ENCODE assay signal across 24 mouse cellular contexts in genomic region chr11:3114403-3114802, GRCm38 (mm10).
DNase-seq lines count a peak whose midpoint lies in the region; ATAC-seq and TF ChIP-seq lines count a peak whose summit lies in the region.
"Had no signal": no experiment of that assay in that cellular context is flagged by ENCODE, and none has a peak within 500 bp of the region (broad histone marks: within the 10 kb centered on the region; RNA-seq: fewer than 3 reads in every experiment).

No protein-coding gene starts in this region.

- TF ChIP-seq CTCF in MEL (IDR thresholded peaks at IDR 0.05 in 2 of 3, conservative IDR thresholded peaks at IDR 0.05 in 1 of 3; ENCODE audit: control insufficient read depth in 1 of 3, insufficient read depth in 1 of 3, low read depth in 2 of 3, low read length in 3 of 3, poor library complexity in 1 of 3, severe bottlenecking in 1 of 3), result no peak

- H3K9ac ChIP-seq in MEL (ENCODE audit: control insufficient read depth, low read depth, low read length, poor library complexity, severe bottlenecking), result no peak overlapping the region
- H3K9ac ChIP-seq: embryonic facial prominence, embryonic 12.5 days; forebrain, embryonic 13.5 days; forebrain, embryonic 15.5 days; forebrain, postnatal 0 days had no signal

- TF ChIP-seq POLR2A in MEL (IDR thresholded peaks at IDR 0.05; ENCODE audit: control insufficient read depth in 1 of 2, insufficient read depth in 1 of 2, low read depth in 1 of 2, low read length in 2 of 2, poor library complexity in 1 of 2), result no peak

- no peaks in the 10 kb centered on the region for H3K4me1 ChIP-seq in MEL (ENCODE audit: control insufficient read depth in 1 of 2, insufficient read depth in 2 of 2, low read length in 2 of 2)
- H3K4me1 ChIP-seq: embryonic facial prominence, embryonic 10.5 days; embryonic facial prominence, embryonic 12.5 days; forebrain, embryonic 13.5 days; forebrain, embryonic 15.5 days had no signal

- H3K27ac ChIP-seq in MEL (ENCODE audit: control insufficient read depth, low read depth, low read length), result no peak overlapping the region
- H3K27ac ChIP-seq: embryonic facial prominence, embryonic 10.5 days; embryonic facial prominence, embryonic 12.5 days; forebrain, embryonic 13.5 days; forebrain, embryonic 15.5 days had no signal

- ATAC-seq in megakaryocyte progenitor cell, adult 5-6 weeks (replicated peaks; ENCODE audit: poor library complexity), result peak; percentile 50; the same call in 1 of the 2 replicates
- ATAC-seq in monocyte, adult 5-6 weeks (replicated peaks; ENCODE audit: insufficient number of reproducible peaks, low FRiP score, low TSS enrichment, poor library complexity, severe bottlenecking), result peak; percentile 87
- ATAC-seq: CD4-positive, CD25-positive, alpha-beta regulatory T cell, adult 4 months; forebrain, embryonic 13.5 days; forebrain, embryonic 15.5 days; forebrain, postnatal 0 days had no signal

- H3K36me3 ChIP-seq in MEL (ENCODE audit: control insufficient read depth in 1 of 2, insufficient read depth in 2 of 2, low read length in 2 of 2), result no peaks in the 10 kb centered on the region
- H3K36me3 ChIP-seq: embryonic facial prominence, embryonic 10.5 days; embryonic facial prominence, embryonic 12.5 days; forebrain, embryonic 15.5 days; G1E had no signal

- H3K27me3 ChIP-seq in MEL (ENCODE audit: control insufficient read depth in 1 of 2, insufficient read depth in 2 of 2, low read length in 2 of 2), result no peaks in the 10 kb centered on the region
- H3K27me3 ChIP-seq: CH12.LX; embryonic facial prominence, embryonic 12.5 days; forebrain, embryonic 13.5 days; forebrain, embryonic 15.5 days had no signal

- DNase-seq in MEL (ENCODE audit: low read depth, low spot score), result peak; percentile 28
- DNase-seq in gastrocnemius, adult 8-10 months (ENCODE audit: low spot score in 2 of 2), result no peak
- no peak for DNase-seq in layer of hippocampus, adult 11-12 months (ENCODE audit: low spot score)
- DNase-seq: adrenal gland, adult 2 months; adrenal gland, postnatal 10 days; adrenal gland, postnatal 25 days; B cell, adult 2 months; cerebellum, adult 11 months; cerebellum, adult 18-20 months; cerebellum, adult 8-10 months; cerebellum, adult 9-11 months; cerebellum, postnatal 14 days; cerebellum, postnatal 36 days; embryo, embryonic 11 days; forebrain, postnatal 0 days had no signal

- TF ChIP-seq RAD21 in MEL (IDR thresholded peaks at IDR 0.05; ENCODE audit: low read depth, low read length), result no peak

- no peaks in the 10 kb centered on the region for H3K79me2 ChIP-seq in MEL (ENCODE audit: control insufficient read depth, insufficient read depth, low read length, poor library complexity)

- H3K9me3 ChIP-seq in MEL (replicated peaks; ENCODE audit: insufficient read depth, low read length), result no peaks in the 10 kb centered on the region
- H3K9me3 ChIP-seq: G1E had no signal

- TF ChIP-seq EP300 in MEL (IDR thresholded peaks at IDR 0.05; ENCODE audit: low read depth in 1 of 2, low read length in 2 of 2), result no peak

- no peak overlapping the region for H3K4me3 ChIP-seq in MEL (ENCODE audit: control insufficient read depth in 1 of 2, insufficient read depth in 1 of 2, low read depth in 2 of 2, low read length in 2 of 2)
- H3K4me3 ChIP-seq: embryonic facial prominence, embryonic 10.5 days; embryonic facial prominence, embryonic 12.5 days; forebrain, embryonic 13.5 days; forebrain, embryonic 15.5 days had no signal

TF ChIP-seq in MEL, 35 proteins besides CTCF, POLR2A, EP300 and RAD21:
- TF ChIP-seq E2F4 (IDR thresholded peaks at IDR 0.05; ENCODE audit: borderline replicate concordance, low read depth, low read length), result no peak
- TF ChIP-seq MAZ (IDR thresholded peaks at IDR 0.05; ENCODE audit: low read depth, low read length), result no peak
- TF ChIP-seq USF1 (IDR thresholded peaks at IDR 0.05; ENCODE audit: low read depth, low read length), result no peak
- TF ChIP-seq ZKSCAN1 (IDR thresholded peaks at IDR 0.05; ENCODE audit: low read depth, low read length), result no peak
- TF ChIP-seq USF2 (IDR thresholded peaks at IDR 0.05; ENCODE audit: borderline replicate concordance in 1 of 2, insufficient read depth in 1 of 2, low read depth in 1 of 2, low read length in 2 of 2), result no peak
- no peak for TF ChIP-seq UBTF (IDR thresholded peaks at IDR 0.05; ENCODE audit: borderline replicate concordance, insufficient read depth, low read depth, low read length)
- no peak for TF ChIP-seq MYC (IDR thresholded peaks at IDR 0.05; ENCODE audit: low read depth, low read length)
- TF ChIP-seq POLR2AphosphoS5 (IDR thresholded peaks at IDR 0.05; ENCODE audit: borderline replicate concordance, low read depth, low read length), result no peak
- no peak for TF ChIP-seq POLR2AphosphoS2 (IDR thresholded peaks at IDR 0.05; ENCODE audit: low read length)
- TF ChIP-seq NRF1 (IDR thresholded peaks at IDR 0.05; ENCODE audit: insufficient read depth, low read depth, low read length, poor library complexity, severe bottlenecking), result no peak
- no peak for TF ChIP-seq ELF1 (IDR thresholded peaks at IDR 0.05; ENCODE audit: low read depth, low read length)
- TF ChIP-seq NELFE (IDR thresholded peaks at IDR 0.05; ENCODE audit: low read depth, low read length), result no peak
- no peak for TF ChIP-seq GABPA (IDR thresholded peaks at IDR 0.05; ENCODE audit: low read depth, low read length)
- no peak for TF ChIP-seq ZC3H11A (IDR thresholded peaks at IDR 0.05; ENCODE audit: low read depth, low read length)
- no peak for TF ChIP-seq TCF12 (IDR thresholded peaks at IDR 0.05; ENCODE audit: low read depth, low read length)
- TF ChIP-seq HCFC1 (IDR thresholded peaks at IDR 0.05; ENCODE audit: low read depth, low read length), result no peak
